Mouse (Mus musculus) neural tube, embryonic 13.5 days (tissue): ENCODE results near the gene Prkg2. TPM values are rescaled to one million over a fixed set of nuclear protein-coding genes. Genes with fewer than 3 reads are reported as not detected.

Experiments used
- ATAC-seq: fragments of 200-750 bp; cut with Nextera tagmentation; 2 replicates; pipeline ENCODE4 v1.8.0; 2017; ENCODE audit warnings: low read depth, mild to moderate bottlenecking, moderate TSS enrichment, moderate library complexity
- H3K27ac ChIP-seq: fragments of 300-500 bp; sonication (generic); replicated peaks from 2 replicates; pipeline ENCODE4 v1.5.1; 2015; ENCODE audit warnings: moderate library complexity, mild to moderate bottlenecking, inconsistent platforms
- H3K27me3 ChIP-seq: fragments of 300-500 bp; sonication (generic); 2 replicates; pipeline ENCODE4 v1.6.1; 2015; ENCODE audit warnings: mild to moderate bottlenecking, inconsistent platforms
- H3K36me3 ChIP-seq: fragments of 300-500 bp; sonication (generic); 2 replicates; pipeline ENCODE4 v1.6.1; 2015; ENCODE audit warnings: mild to moderate bottlenecking, inconsistent platforms
- H3K4me1 ChIP-seq: fragments of 300-500 bp; sonication (generic); replicated peaks from 2 replicates; pipeline ENCODE4 v1.6.1; 2015; ENCODE audit warnings: inconsistent platforms
- H3K4me2 ChIP-seq: fragments of 300-500 bp; sonication (generic); 2 replicates; pipeline ENCODE4 v1.6.1; 2015; ENCODE audit warnings: inconsistent platforms, mild to moderate bottlenecking, moderate library complexity
- H3K4me3 ChIP-seq: fragments of 300-500 bp; sonication (generic); 2 replicates; pipeline ENCODE4 v1.5.1; 2015; ENCODE audit warnings: mild to moderate bottlenecking, inconsistent platforms
- H3K9ac ChIP-seq: fragments of 300-500 bp; sonication (generic); 2 replicates; pipeline ENCODE4 v1.6.1; 2015; ENCODE audit warnings: moderate library complexity, mild to moderate bottlenecking, inconsistent platforms
- H3K9me3 ChIP-seq: fragments of 300-500 bp; sonication (generic); 2 replicates; pipeline ENCODE4 v1.6.1; 2016; ENCODE audit warnings: inconsistent platforms
- WGBS: fragments of 180-500 bp; shearing (Covaris S2); methylation state at CpG from one replicate; pipeline ENCODE4 v1.1.7; 2015; 5-methylcytosine and 5-hydroxymethylcytosine counted together
- polyA plus RNA-seq: library from polyadenylated mRNA; unstranded; fragments of >200 nt; fragmentation: Nextera tagmentation; extraction: Ambion mirVana; gene quantifications from 2 replicates; pipeline ENCODE4 v1.2.1, GENCODE M21; 2015

Gene Prkg2
- polyA plus RNA-seq, 1 experiment from 2014 or later = 1.7 TPM

- 71% methylated on average over 3 of the region's 3 CpGs for WGBS
- no peaks in the 10 kb centered on the region for H3K9me3 ChIP-seq
- ATAC-seq = no peak
Measured at GRCm38 (mm10) chr5:98882096-98882495, 155.1 kb downstream of the Prkg2 start.

More at GRCm38 (mm10) chr5:98882096-98882495, 155.1 kb downstream of the Prkg2 start:
- H3K27me3 ChIP-seq = no peaks in the 10 kb centered on the region
- no peak overlapping the region for H3K27ac ChIP-seq
- H3K4me1 ChIP-seq = no peaks in the 10 kb centered on the region
- H3K36me3 ChIP-seq = no peaks in the 10 kb centered on the region
- no peak overlapping the region for H3K4me3 ChIP-seq
- H3K9ac ChIP-seq = no peak overlapping the region
- no peak overlapping the region for H3K4me2 ChIP-seq

Other genes starting within 250 kb of the Prkg2 start
- gene Bmp3, start 182.9 kb downstream of the Prkg2 start, polyA plus RNA-seq = 0.71 and 1.5 TPM in 2 replicates